Mouse (Mus musculus) heart, adult 2 months (tissue): ENCODE measurements around the gene Syt3. TPM values are rescaled to one million over a fixed set of nuclear protein-coding genes. Genes with fewer than 3 reads are reported as not detected.
A peak's percentile ranks its signal among the peaks of the same experiment; 100 is the strongest.

Source experiments
- DNase-seq, 2 experiments: peaks; one replicate each; pipeline ENCODE4 v3.0.0; 2021
- H3K27ac ChIP-seq: fragments of 200-600 bp; 2 replicates; pipeline ENCODE4 v1.8.1; 2022
- H3K27me3 ChIP-seq: fragments of 200-500 bp; 2 replicates; pipeline ENCODE4 v1.6.1; 2012; ENCODE audit warnings: mild to moderate bottlenecking, low read length, inconsistent platforms, mixed read lengths; ENCODE audit not compliant: control insufficient read depth, insufficient read depth
- H3K36me3 ChIP-seq: fragments of 200-500 bp; 2 replicates; pipeline ENCODE4 v1.6.1; 2012; ENCODE audit warnings: low read length, inconsistent platforms; ENCODE audit not compliant: control insufficient read depth, insufficient read depth
- H3K4me1 ChIP-seq: fragments of 200-500 bp; 2 replicates; pipeline ENCODE4 v1.6.1; 2011; ENCODE audit warnings: low read length; ENCODE audit not compliant: control insufficient read depth, insufficient read depth
- H3K4me3 ChIP-seq: fragments of 200-600 bp; 2 replicates; pipeline ENCODE4 v1.8.1; 2022
- H3K79me2 ChIP-seq: fragments of 200-500 bp; replicated peaks from 2 replicates; pipeline ENCODE4 v1.6.1; 2012; ENCODE audit warnings: mild to moderate bottlenecking, inconsistent platforms, low read length, moderate library complexity, mixed read lengths; ENCODE audit not compliant: control insufficient read depth, insufficient read depth
- H3K9ac ChIP-seq: fragments of 200-500 bp; 2 replicates; pipeline ENCODE4 v1.6.1; 2012; ENCODE audit warnings: low read depth, mild to moderate bottlenecking, control low read depth, inconsistent platforms, low read length, mixed read lengths
- CTCF ChIP-seq: fragments of 200-600 bp; IDR thresholded peaks from 2 replicates; pipeline ENCODE4 v1.8.1; 2022; ENCODE audit warnings: antibody characterized with exemption, mild to moderate bottlenecking, moderate library complexity
- EP300 ChIP-seq: fragments of 200-500 bp; IDR thresholded peaks from 2 replicates; pipeline ENCODE4 v1.6.1; 2011; ENCODE audit warnings: low read depth, low read length, control low read depth; ENCODE audit not compliant: insufficient read depth
- POLR2A ChIP-seq: fragments of 200-500 bp; IDR thresholded peaks from 2 replicates; pipeline ENCODE4 v1.6.1; 2011; ENCODE audit warnings: mild to moderate bottlenecking, low read depth, low read length, control low read depth; ENCODE audit not compliant: insufficient read depth
- WGBS: fragments of 180-500 bp; shearing (Covaris S2); methylation state at CpG from one replicate; pipeline ENCODE4 v1.1.7; 2018; 5-methylcytosine and 5-hydroxymethylcytosine counted together
- intact Hi-C: fragments of 180-260 bp; cut with DNase I; formaldehyde crosslinking; loops from one replicate; pipeline ENCODE4 v1.15.1; 2025
- polyA plus RNA-seq: library from polyadenylated mRNA; depleted of rRNA; stranded (reverse); fragments of >200 nt; gene quantifications from 2 replicates; pipeline ENCODE4 v1.2.3, GENCODE M21; 2012
- total RNA-seq, 2 experiments: library from RNA; stranded (reverse); gene quantifications; 2 replicates each; pipeline ENCODE4 v1.2.3; 2021

The Syt3 gene
- total and polyA plus RNA-seq, 3 experiments = 1.4 to 3.2 (median 2.5) TPM

DNA sequence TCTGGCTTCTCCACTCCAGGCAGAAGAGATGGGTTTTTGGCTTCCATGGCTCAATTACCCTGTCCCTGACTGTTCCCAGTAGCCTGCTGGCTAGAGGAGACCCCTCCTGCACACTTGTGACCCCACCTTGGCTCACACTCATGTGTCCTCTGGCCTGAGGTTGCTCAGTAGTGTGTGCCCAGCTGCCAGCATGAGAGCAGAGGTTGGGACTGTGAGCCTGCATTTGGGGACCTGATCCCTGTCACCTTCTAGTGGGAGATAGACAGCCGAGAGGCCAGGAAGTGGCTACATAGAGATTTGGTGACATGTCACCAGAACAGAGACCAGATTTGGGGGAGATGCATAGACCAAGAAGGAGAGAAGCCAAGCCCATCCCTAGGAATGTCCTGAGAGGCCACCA lies 53.3 kb downstream of the Syt3 start:
- Histone ChIP-seq H3K27ac (no peak overlapping the region), H3K27me3 (peaks cover 2% of the 10 kb centered on the region; the same call in 1 of the 2 replicates), H3K36me3 (no peaks in the 10 kb centered on the region), H3K4me1 (no peaks in the 10 kb centered on the region), H3K79me2 (no peaks in the 10 kb centered on the region), H3K9ac (no peak overlapping the region), H3K4me3 (no peak overlapping the region)
- intact Hi-C loops = no loop called here
- WGBS = 48% methylated on average over 1 of the region's 1 CpGs
- DNase-seq = no peak
- no peak for TF ChIP-seq POLR2A
- no peak for TF ChIP-seq CTCF
- no peak for TF ChIP-seq EP300

DNA sequence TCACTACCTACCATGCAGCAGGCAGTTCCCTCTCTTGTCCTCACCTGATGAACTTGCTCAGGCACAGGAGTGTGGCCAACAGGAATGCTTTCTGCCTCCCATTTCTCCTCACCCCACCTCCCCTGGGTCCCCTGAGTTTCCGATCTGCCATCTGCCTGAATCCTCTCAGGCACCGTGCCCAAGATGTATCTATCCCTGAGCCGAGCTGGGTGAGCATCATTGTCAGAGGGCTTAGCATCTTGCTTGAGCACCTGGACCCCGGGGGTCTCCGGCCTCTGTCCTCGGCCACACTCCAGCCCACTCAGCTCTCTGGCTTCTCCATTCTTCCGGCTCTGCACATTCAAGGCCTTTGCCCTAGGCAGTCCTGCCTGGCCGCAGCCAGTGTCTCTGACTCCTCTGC lies 54.0 kb downstream of the Syt3 start:
- no peaks in the 10 kb centered on the region for H3K36me3 ChIP-seq
- intact Hi-C loops = no loop called here
- WGBS = 70% methylated on average over 8 of the region's 8 CpGs
- H3K4me3 ChIP-seq = no peak overlapping the region
- no peaks in the 10 kb centered on the region for H3K4me1 ChIP-seq
- TF ChIP-seq POLR2A = no peak
- TF ChIP-seq CTCF = no peak
- H3K79me2 ChIP-seq = no peaks in the 10 kb centered on the region
- peaks cover 2% of the 10 kb centered on the region; the same call in 1 of the 2 replicates for H3K27me3 ChIP-seq
- no peak overlapping the region for H3K9ac ChIP-seq
- DNase-seq = no peak
- no peak overlapping the region for H3K27ac ChIP-seq

DNA sequence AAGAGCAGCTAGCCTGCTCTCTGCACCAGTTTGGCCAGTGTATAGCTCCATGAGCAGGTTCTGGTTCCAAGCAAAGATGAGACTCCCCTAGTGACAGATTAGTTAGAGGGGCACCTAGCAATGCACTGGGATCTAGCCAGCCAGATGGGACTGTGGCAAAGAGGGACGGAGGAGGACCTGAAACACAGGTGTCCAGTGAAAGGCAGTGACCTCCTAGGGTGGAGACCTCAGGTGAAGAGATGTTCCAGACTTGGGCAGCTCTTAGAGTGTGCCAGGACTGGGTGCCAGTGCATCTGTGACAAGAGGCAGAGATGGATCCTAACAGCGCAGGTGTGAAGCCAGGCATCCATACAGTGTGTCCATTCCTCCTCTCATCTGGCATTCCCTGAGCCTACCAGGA lies 55.8 kb downstream of the Syt3 start:
- no peak for DNase-seq
- intact Hi-C loops = no loop called here
- WGBS = 63% methylated on average over 2 of the region's 2 CpGs
- Histone ChIP-seq H3K4me1 (no peaks in the 10 kb centered on the region), H3K27ac (no peak overlapping the region), H3K36me3 (no peaks in the 10 kb centered on the region), H3K4me3 (no peak overlapping the region), H3K27me3 (peaks cover 2% of the 10 kb centered on the region; the same call in 1 of the 2 replicates), H3K79me2 (no peaks in the 10 kb centered on the region), H3K9ac (no peak overlapping the region)
- TF ChIP-seq POLR2A (no peak), CTCF (no peak), EP300 (no peak)

DNA sequence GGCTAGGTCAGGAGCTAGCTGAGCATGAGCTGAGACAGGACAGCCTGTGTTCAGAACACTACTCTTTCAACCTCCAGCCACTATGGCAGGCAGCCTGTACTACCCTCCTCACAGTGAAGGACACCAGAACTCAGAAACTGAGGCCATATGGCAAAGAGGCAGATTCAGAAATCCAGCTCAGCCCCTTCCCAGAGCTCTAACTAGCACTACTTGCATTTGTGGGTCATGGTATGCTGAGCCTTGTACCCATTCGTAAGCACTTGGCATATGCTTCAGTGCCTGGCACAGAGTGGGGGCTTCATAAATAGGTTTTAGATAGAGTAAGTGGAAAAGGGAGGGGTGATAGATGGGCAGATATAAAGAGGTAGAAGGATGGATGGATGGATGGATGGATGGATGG lies 56.6 kb downstream of the Syt3 start:
- Histone ChIP-seq H3K79me2 (no peaks in the 10 kb centered on the region), H3K9ac (no peak overlapping the region), H3K36me3 (no peaks in the 10 kb centered on the region), H3K4me3 (no peak overlapping the region), H3K27ac (no peak overlapping the region), H3K4me1 (no peaks in the 10 kb centered on the region), H3K27me3 (peaks cover 2% of the 10 kb centered on the region; the same call in 1 of the 2 replicates)
- DNase-seq = no peak
- WGBS = 70% methylated on average over 1 of the region's 1 CpGs
- intact Hi-C loops = no loop called here
- TF ChIP-seq CTCF (no peak), EP300 (no peak), POLR2A (no peak)

DNA sequence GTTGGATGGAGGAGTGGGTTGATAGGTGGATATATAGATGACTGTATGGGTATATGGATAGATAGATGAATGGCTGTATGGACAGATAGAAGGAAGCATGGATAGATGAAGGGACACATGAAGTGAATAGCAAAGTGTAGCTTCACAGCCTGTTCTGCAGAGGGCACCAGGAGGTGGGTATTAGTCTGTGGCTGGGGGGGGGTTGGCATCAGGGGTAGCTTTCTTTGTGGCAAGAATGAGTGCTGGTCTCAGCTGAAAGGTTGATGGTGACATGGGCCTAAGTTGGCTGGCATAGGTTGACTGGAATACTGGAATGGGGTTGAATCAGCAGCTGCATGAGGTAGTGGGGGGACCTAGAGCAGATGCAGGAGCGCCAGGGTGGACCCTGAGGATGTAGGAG lies 57.3 kb downstream of the Syt3 start:
- intact Hi-C loops = no loop called here
- H3K4me3 ChIP-seq = no peak overlapping the region

DNA sequence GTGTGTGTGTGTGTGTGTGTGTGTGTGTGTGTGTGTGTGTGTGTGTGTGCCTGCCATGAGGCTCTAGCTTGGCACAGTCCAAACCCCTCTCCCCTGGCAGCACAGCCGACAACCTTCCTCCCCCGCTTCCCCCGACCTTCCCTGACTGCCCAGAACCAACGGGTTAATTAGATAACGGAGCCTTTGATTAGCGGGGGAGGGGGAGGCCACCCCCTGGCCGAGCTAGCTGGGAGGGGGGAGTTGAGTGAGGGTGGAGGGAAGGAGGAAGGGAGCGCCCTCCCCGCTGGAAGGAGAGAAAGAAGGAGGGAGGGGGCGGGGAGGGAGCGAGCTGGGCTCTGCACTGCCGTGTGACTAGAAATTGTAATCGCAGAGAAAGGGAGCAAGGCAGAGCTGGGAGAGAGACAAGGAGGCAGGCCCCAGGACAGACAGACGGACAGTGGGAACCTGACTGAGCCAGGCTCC lies 57.8 kb downstream of the Syt3 start:
- H3K79me2 ChIP-seq = no peaks in the 10 kb centered on the region
- H3K9ac ChIP-seq = peak overlapping the region; percentile 71
- 3% methylated on average over 14 of the region's 14 CpGs for WGBS
- H3K36me3 ChIP-seq = no peaks in the 10 kb centered on the region
- H3K27me3 ChIP-seq = peaks cover 2% of the 10 kb centered on the region; the same call in 1 of the 2 replicates
- DNase-seq = no peak
- TF ChIP-seq POLR2A = peak; percentile 46; the same call in 1 of the 2 replicates
- TF ChIP-seq EP300 = no peak
- intact Hi-C loops = no loop called here
- peak overlapping the region; percentile 29; the same call in 1 of the 2 replicates for H3K4me3 ChIP-seq
- H3K4me1 ChIP-seq = no peaks in the 10 kb centered on the region
- H3K27ac ChIP-seq = peak overlapping the region; percentile 52

More for the DNA sequence above, 57.3 kb downstream of the Syt3 start:
- Histone ChIP-seq H3K79me2 (no peaks in the 10 kb centered on the region), H3K9ac (no peak overlapping the region), H3K27me3 (peaks cover 2% of the 10 kb centered on the region; the same call in 1 of the 2 replicates), H3K27ac (no peak overlapping the region), H3K36me3 (no peaks in the 10 kb centered on the region), H3K4me1 (no peaks in the 10 kb centered on the region)
- DNase-seq = no peak
- no peak for TF ChIP-seq POLR2A
- no peak for TF ChIP-seq EP300
- TF ChIP-seq CTCF = no peak
- WGBS = 29% methylated on average over 1 of the region's 1 CpGs
